Mouse (Mus musculus) thymus, adult 18-20 months (tissue): ENCODE data around the gene Phykpl.
A peak's percentile ranks its signal among the peaks of the same experiment; 100 is the strongest.
"Not testable (repeated sequence)": the region's sequence is repeated elsewhere in the genome, so short reads cannot be mapped to it uniquely, and the experiment has no call there.

Experiments used
- DNase-seq, 2 experiments: peaks; one replicate each; pipeline ENCODE4 v3.0.0; 2022; ENCODE audit warnings: mixed read lengths in 2 of 2

Gene Phykpl

DNA sequence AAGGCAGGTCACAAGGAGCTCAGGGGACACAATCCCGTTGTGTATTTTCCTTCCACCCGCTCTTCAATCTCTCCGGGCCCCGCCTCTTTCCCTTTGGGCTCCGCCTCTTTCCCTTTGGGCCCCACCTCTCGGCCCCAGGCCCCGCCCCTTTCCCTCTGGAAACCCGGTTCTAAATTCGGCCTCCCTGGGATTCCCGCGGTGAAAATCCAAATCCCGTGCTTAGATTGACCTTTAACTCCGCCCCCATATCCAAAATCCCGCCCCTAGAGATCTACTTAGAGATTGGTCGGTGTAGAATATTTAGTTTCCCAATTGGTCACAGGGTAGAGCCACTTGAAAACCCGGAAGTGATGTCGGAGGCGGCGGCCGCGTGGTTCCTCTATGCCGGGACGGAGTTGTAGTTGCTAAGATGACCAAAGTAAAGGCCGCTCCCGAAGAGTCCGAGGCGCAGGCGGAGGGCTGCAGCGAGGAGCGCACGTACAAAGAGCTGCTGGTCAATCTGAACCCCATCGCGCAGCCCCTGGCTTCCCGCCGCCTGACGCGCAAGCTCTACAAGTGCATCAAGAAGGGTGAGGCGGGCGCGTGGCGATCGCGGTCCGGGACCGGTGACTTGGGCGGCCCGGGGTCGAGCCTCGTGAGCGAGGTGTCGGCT lies 35.0 kb downstream of the Phykpl start, which contains the start of gene Nhp2:
Gene Nhp2 (plus strand): TSS at position 327 of the 652 bp plus-strand sequence.
- DNase-seq = peak; percentile 67 to 84

DNA sequence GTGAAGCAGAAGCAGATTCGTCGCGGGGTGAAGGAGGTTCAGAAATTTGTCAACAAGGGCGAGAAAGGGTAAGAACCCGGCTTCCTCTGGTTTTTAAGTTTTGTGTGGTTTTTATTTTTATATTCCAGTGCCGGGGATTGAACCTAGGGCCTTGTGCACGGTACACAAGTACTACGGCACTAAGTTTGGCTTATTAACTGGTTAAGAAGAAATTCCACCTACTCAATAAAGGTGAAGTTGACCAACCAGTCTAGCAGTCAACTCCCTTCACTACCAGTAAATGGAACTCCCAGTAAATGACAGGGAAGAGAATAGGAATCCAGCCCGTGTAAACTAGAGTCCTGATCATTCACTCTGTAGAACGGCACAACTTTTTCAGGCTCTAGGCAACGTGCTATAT lies 35.5 kb downstream of the Phykpl start:
- DNase-seq = no peak

DNA sequence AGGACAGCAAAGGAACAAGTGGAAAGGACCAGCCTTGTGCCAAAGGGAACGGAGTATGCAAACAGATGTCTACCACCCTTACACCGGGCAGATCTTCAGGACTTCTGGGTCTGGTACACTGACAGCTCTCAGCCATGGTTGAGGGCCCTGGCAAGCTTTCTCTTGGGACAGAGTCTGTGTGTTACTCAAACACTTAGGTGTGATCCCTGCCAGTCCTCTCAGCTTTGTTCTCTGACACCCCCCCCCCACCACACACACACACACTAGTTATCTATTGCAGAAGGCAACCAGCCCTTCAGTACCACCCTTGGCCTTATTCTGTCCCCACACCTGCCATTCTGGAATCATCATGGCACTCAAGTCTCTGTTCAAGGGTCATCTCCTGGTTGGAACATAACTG lies 37.2 kb downstream of the Phykpl start:
- no peak for DNase-seq

DNA sequence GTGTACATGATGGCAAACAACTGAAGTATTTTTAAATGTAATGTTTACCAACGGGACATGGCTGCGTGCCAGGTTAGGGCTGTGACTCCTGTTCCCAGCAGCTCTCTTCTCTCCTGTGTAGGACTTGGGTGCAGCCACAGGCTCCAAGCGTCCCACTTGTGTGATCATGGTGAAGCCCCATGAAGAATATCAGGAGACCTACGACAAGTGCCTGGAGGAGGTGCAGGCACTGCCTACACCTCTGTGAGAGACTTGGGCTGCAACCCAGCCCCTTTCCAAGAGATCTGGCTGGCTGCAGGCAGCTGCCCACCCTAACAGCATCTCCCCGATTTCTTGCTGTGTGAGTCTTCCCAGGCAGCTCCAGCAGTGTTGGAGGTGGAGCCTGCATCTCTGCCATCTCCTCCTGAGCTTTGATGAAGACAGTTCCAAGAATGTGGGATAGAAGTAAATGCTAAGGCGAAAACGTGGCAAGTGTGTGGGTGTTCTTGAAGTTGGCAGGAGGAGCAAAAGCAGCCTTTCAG lies 38.5 kb downstream of the Phykpl start:
- no peak for DNase-seq

DNA sequence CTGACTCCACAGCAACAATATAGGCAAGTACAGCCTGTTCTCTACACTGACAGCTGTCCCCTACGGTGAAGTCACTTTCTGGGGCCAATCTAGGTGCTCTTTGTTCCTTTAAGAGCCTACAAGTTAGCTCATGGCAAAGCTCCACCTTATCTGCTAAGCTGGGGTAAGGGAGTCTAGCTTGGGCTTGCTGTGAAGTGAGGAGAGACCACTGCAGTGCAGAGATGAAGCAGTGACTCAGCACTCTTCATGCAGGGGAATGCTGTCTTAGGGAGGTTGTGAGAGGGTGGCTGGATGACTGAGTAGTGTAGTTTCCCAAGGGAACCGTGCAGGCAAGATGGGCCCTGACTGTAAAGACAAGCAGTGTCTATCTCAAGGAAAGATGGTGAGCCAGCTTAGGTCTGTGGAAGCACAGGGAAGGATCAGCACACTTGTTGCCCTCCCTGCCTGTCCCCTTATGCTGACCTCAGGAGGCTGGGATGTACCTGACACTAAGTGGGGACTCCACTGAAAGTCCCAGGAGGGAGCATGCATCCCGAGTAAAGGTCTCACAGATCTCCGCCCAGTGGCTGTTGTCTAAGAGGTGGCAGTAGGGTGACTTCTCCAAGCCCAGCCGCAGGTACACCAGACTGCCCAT lies 40.7 kb downstream of the Phykpl start:
- no peak for DNase-seq

DNA sequence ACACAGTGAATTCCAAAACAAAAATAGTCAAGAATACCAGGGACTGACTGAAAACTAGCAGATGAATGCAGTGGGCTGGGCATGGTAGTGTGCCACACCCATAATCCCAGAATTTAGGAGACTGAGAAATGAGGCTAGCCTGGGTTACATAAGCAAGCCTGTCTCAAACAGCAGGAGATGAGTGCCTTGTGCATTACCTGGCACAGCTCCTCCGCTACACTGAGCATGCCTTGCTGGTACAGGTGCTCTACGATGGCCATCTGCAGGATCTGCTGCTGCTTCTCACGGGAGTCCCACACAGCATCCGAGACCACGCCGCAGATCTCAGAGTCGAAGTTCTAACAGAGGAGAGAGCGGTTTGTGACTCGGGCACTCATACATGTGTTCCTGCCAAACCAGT lies 42.9 kb downstream of the Phykpl start:
- DNase-seq = no peak

DNA sequence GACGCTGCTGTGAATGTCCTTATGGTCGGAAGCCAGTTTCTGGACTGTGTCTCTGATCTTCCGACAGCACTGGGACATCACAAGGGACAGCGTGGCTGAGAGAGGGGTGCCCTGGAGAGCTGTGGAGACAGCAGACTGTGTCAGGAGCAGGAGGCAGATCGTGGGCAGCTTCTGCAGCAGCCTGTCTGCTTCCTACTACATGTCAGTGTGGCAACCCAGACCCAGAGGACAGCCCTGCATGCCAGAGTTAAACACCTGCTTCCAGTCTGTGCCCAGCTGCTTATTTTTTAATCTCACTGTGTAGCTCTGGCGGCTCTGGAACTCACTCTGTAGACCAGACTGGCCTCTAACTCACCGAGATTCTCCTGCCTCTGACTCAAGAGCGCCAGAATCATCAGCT lies 43.4 kb downstream of the Phykpl start:
- DNase-seq = no peak

DNA sequence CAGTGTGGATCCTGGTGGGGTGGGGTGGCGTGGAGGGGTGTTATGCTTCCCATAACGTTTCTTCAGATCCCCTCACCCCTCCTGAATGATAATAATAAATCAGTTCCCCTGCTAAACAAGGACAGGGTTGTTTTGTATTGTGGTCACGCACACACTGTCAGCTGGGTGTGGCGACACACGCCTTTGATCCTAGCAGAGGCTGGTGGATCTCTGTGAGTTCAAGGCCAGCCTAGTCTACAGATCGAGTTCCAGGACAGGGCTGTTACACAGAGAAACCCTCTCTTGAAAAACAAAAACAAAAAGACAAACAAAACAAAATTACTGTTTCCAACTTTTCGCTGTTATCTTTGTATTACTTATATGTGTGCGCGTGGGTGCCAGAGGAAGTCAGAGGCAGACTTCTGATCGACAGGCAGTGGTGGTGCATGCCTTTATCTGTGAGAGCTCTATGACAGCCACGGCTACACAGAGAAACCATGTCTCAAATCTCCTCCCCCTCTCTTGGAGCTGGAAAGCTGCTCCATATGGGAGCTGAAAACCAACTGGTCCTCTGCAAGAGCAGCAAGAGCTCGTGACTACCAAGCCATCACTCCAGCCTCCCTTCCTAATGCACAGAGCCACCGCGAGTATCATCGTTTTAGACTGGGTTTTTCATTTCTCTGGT lies 45.2 kb downstream of the Phykpl start:
- DNase-seq = no peak

DNA sequence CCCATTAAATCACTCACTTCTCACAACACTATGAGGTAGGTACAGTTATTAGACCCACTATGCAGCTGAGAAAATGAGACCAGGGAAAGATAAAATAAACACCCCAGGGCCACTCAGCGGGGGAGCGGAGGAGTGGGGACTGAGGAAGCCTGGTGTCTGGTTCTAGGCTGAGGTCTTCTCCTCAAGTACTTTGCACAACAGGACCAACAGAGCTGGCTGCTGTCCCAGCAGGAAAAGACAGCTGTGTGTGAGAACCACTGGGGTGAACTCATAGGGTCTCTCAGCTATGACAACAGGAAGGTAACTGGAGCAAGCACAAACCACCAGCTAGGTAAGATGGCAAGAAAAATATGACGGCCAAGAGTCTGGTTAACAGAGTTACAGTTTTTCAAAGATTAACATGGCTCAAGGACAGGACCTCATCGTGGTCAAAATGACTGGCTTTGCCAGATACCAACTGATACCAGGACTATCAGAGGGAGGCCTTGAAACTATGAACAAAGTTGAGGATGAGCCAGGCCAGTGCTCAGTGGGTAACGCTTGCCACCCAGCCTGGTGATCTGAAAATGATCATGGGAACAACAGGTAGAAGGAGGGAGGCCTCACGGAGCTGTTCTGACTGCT lies 47.7 kb downstream of the Phykpl start:
- no peak for DNase-seq

DNA sequence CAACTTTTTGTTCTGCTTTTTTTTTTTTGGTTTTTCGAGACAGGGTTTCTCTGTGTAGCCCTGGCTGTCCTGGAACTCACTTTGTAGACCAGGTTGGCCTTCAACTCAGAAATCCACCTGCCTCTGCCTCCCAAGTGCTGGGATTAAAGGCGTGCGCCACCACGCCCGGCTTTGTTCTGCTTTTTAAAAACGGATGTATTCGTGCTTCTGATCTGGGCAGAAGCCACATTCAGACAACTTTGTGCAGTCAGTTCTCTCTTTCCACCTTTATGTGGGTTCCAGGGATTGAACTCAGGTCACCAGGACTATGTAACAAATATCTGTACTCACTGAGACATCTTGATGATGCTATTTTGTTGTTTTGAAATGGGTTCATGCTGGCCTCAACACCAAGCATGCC lies 48.6 kb downstream of the Phykpl start:
- DNase-seq = not testable (repeated sequence)

DNA sequence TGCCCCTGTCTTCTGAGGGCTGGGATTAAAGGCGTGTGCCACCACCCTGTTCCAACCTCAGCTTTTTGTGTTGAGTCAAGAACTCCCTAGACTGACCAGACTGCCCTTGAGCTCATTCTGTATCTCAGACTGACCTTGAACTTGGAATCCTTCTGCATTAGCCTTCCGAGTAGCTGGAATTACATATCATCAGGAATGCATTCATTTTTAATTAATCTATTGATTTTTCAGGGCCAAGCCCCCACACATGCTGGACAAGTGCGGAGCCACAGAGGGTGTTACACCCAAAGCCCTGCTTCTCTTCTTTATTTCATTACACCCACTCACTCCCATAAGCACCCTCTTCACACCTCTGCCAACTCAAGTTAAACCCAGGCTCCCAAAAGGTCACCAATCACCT lies 49.2 kb downstream of the Phykpl start:
- DNase-seq = no peak

DNA sequence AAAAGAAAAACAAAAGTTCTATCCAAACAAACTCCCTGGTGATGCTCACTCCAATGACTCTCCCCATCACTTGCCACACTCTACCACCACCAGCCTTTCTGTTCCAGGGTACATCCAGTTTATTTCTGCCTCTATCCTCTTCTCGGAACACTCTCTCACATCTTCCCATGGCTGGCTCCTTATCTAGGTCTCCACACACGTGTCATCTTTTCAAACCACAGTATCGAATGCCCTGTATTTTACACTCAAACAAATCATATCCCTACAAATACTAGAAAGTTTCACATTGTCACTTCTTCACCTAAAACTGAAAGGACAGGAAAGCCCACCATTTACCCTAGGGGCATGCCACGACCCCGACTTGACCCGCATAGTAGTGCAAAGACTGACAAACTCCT lies 50.6 kb downstream of the Phykpl start:
- DNase-seq = no peak

DNA sequence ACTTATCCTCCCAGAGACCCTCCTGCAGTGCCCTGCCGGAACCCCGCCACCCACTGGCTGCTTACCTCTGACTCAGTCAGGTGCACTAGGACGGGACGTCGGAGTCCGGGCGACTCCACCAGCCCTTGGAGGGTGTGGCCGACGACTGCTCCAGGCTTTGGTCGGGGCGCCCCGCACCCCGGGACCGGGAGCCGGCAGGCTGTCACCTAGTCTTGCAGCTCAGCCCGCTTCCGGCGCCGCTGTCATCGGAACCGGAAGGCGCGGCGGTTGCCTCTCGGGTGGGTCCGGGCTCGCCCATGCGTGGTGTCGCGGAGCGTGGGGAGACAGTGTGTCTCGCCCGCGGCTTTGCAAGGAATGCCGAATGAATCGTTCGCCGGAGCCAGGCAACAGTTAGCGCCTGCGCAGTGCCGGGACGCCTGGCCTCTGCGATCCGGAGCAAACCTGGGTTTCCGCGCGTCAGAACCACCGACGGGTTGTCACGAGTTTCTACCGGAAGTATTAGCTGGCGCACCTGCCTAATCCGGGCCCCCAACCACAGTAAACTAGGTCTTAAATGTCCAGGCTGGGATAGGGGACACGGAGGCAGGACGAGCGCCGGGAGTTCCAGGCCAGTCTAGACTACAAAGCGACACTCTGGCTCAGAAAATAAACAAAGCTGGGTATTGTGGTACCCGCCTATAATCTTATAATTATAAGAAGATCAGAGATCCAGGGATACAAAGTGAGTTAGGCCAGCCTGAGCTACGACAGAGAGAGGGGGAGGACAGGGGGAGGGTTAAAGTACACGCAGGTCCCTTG lies 51.2 kb downstream of the Phykpl start, which contains the start of gene Rmnd5b:
Gene Rmnd5b (minus strand): TSS at position 372 of the 798 bp plus-strand sequence.
- DNase-seq = peak; percentile 74 to 85

DNA sequence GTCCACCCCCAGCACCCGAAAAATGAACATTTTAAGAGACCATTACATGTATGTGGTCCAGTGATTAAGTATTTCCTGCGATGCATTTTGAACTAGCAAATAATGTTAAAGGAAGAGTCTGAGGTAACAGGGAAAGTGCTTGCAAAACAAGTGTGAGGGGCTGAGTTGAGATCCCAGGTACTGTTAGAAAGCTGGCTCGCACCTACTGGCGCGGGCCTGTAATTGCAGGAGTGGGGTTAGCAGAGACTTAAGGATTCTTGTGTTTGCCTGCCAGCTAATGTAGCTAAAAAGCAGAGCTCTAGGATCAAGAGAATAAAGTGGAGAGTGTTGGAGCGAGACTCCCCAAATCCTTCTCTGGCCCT lies 51.7 kb downstream of the Phykpl start:
- peak; percentile 67 to 74 for DNase-seq

DNA sequence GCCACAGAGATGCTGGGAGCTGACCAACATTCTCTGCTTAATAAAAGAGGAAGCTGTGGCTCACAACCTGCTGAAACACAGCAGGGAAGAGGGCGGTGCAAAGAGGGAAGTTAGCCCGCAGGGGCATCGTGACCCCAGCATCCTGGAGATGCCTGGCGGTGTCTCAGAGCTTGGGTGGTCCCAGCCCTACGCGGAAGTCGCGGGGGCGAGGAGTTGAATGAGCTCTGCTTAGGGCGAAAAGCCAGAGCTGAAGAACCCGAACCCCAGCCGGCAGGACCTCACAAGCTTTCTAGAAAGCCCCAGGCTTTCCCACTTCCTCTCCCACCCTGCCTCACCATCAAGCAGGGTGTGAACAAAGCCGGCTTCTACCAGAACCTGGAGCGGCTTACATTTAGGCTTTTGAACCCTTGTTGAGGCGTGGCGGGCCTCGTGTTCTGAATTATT lies 53.4 kb downstream of the Phykpl start:
- peak; percentile 66 to 80 for DNase-seq

DNA sequence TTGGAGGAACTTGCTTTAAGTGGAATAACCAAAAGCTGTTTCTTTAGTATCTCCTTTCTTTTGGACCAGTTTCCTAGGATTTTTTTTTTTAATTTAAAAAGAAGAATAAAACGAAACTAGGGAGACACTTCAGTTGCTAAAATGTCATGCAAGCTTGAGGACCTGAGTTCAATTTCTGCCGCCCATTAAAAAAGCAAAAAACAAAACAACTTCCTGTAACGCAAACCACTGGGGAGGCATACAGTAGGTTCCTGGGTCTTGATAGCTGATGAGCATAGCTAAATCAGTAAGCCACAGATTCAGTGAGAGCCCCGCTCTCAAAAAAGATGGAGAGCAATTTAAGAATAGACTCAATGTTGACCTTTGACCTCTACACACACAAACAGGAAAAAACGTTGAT lies 53.9 kb downstream of the Phykpl start:
- DNase-seq = no peak

DNA sequence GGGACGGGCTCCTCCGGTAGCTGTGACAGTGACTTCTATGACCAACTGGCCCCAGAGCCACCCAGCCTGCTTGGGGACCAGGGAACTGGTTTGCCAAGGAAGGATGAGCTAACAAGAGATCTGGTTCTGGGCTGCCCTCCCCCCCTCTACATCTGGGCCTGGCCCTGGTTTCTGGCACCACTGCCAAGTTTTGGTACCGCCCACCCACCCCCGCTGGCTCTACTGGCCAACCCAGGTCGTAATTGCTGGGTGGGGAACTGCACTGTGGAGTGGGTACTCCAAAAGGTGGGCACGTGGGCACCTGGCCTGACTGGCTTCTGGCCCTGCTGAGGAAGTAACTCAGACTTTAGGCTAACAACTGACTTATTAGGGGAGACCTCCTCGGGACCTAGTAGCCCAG lies 56.2 kb downstream of the Phykpl start:
- DNase-seq = no peak

DNA sequence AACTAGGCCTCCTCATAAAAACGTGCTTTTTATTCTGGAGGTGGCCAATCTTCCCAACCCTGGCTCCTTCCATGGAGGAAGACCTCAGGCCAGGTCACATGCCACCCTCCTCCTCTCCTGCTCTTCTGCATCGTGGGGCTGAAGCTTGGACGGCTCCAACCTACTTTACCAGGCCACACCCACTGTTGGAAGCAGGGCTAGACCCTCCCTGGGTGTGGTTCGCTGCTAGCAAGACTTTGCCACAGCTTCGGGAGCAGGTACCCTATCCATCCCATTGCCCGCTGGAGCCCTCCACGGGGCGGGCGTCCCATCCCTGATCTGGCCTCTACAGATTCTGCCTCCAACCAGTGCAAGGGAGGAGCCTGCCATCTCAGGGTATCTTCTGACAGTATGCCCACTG lies 58.6 kb downstream of the Phykpl start:
- no peak for DNase-seq

DNA sequence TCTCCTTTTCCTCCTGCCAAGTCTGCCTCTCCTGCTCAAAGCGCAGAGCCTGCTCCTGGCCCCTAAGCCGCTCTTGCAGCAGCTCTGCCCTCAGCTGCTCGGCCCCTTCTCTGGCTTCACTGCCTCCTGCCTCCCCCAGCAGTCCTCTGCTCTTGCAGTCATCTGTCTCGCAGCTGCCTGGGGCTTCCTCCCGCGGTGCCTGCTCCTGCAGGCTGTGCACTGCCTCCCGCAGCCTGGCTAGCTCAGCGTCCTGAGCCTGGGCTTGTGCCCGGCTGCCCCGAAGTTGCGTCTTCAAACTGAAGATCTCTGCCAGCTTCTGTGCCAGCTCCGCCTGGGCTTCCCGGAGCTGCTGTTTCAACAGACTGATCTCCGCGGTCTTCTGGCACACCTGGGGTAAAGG lies 59.2 kb downstream of the Phykpl start:
- DNase-seq = peak; percentile 70 to 74

DNA sequence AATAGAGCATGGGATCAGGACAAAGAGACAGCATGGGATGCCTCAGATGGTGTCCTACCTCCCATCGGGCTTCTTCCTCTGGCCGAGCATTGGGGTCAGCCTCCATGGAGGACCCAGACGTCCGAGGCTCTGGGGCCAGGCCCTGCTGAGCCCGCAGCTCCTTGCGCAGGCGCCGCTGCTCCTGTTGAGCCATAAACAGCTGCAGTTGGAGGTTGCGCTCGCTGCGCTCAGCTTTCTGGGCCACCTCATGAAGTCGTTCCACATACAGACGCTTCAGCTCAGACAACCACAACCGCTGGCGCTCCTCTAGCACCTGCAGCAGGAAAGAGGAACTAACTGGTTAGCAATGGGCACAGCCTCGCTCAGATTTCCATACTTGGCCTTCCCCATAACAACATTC lies 59.7 kb downstream of the Phykpl start:
- DNase-seq = peak; percentile 80 to 88

DNA sequence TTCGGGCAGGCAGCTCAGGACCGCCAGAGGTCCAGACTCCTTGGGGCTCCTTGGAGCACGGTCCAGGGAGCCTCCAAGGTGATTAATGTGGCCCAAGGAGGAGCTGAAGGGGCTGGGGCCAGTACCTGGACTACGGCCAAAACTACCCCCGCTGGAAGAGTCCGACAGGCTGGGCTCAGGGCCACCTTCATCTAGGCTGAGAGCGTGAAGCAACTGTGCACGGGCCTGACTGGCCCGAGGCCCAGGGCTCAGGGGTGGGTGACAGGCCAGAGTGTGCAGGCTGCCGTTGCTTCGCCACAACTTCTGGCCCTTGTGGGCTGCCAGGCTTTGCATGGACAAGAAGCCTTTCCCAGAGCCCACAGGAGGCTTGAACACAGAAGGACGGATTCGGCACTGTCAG lies 60.7 kb downstream of the Phykpl start:
- DNase-seq = no peak

DNA sequence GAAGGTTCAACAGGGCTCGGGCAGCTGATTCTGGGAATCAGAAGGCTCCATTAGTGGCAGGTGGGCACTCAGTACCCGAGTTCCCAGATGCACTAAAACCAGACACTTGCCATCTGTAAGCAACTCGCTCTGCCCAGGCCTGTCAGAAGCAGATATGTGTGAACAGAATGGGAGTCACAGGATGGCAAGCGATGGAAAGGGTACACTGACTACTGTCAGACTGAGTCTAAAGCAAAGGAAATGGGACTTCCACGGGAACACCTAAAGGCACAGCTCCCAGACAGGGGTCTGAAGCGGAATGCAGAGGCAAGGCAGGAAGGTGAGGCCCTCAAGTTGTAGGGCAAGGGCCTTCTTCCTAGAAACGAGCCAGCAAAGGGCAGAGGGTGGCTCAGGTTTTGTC lies 61.7 kb downstream of the Phykpl start:
- no peak for DNase-seq
